Mouse (Mus musculus): Measurements from ENCODE around the gene Arpp19.

Gene Arpp19

DNA sequence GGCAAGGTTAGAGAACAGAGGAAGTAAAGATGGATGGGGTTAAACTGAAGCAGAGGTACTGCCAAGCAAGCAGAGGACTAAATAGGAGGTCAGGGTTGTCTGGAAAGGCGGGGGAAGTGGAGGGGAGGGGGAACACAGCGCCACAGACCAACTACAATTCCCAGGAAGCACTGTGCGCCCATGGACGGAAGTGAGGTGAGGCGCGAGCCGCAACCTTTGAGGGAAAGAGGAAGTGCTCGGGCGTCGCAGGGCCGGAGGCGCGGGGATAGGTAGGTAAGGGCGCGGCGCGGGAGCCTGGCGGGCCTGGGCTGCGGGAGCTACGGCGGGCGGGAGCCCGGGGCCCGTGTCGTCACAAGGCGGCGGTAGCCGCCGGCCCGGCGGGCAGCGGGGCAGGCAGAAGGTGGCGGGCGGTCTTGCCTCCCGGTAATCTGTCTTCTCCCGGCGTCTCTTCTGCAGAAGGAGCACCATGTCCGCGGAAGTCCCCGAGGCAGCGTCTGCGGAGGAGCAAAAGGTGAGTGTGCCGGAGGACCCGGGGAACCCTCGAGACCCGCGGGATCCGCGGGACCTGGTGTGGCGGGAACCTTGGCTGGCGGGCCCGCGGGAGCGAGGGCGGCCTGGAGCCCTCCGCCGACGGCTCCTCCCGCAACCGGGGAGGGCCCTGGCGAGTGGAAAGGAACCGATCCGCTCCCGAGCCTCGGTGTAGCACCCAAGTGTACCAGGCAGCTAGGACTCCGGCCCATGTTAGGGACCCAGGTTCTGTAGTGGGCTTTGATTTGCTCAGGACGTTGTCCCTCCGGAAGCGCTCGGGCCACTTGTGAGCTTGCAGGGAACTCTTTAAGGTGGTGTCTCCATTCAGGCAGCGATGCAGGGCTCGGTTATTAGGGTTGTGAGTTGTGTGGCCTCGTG is at the start of gene Arpp19:
TSS of gene Arpp19 (plus strand) at position 164 of the 906 bp plus-strand sequence.
- DNase-seq, result peak; percentile 86 to 88

DNA sequence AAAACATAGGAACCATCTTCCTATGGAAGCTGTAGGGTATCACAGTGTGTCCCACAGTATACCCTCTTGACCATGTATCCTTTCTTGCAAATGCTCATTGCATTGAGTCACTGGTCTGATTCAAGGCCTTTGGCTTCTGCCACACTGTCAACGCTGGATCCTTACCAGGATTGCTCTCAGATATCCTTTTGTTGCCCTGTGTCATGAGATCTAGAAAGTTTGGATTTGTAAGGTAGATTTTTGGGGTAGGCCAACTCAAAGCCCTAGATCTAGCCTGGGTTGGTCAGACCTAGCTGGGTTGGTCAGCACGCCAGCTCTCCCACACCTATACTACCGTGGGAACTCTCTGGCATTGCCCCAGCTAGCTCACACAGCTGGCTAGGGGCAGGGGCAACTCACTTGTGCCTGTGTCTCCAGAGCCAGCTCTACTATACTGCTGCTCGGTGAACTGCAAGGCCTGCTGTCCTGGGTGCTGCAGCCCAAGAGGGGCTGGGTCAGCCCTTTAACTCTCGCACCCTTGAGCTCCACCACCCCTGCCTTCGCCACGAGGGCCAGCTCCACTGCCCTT is 48.4 kb upstream of the Arpp19 start:
- DNase-seq, result no peak

- no peak for DNase-seq
These were observed 47.4 kb upstream of the Arpp19 start for GRCm38 (mm10) chr9:74989990-74990389.

- no peak for DNase-seq
These were observed 42.7 kb upstream of the Arpp19 start for GRCm38 (mm10) chr9:74994611-74995257.

- no peak for DNase-seq
These were observed 41.1 kb upstream of the Arpp19 start for GRCm38 (mm10) chr9:74996349-74996748.

GRCm38 (mm10) chr9:74997976-74998375 is 39.4 kb upstream of the Arpp19 start:
- DNase-seq, result no peak

- DNase-seq, result no peak
These were observed 36.4 kb upstream of the Arpp19 start for GRCm38 (mm10) chr9:75001006-75001405.

DNA sequence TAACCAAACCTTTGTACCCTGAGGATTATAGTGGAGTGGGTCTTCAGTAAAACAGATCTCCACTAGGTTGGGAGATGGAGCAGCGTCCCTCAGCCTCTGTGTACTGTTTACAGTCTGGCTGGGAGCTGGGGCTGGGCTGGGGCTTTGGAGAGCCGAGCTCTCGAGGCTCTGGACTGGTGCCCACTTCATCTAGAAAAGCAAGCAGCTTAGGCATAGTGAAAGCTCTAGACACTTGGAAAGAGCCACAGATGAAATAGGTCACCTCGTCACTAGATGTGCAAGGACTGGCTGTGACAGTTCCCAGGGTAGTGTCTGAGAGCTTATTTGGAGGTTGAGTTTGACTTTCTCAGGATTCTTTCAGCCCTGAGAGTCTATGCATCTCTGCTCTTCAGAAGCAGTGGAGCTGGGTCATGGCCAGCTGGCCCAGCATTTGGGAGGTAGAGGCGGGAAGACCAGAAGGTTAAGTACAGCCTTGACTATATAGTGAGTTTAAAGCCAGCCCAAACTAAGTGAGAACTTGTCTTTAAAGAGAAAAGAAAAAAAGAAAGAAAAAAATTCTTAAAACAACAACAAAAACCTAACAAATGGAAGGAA is 35.7 kb upstream of the Arpp19 start:
- peak; percentile 71 to 75 for DNase-seq

DNA sequence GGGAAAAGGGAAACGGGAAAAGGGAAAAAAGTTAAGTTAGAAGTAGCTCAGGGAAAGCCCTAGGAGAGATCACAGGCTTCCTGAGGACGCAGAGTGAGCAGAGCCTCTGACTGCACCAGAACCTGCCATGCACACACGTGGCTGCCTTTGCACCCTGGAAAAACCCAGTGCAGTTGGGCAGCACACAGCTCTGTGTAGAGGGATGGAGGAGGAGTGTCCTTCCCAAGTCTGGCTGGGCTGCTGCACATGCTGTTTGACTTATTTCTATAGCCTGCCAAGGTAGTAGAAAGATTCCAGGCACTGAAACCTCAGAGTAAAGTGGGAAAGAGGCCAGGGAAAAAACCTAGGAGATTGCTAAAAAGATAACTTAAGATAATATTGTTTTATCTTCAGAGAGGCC is 35.2 kb upstream of the Arpp19 start:
- DNase-seq, result no peak

DNA sequence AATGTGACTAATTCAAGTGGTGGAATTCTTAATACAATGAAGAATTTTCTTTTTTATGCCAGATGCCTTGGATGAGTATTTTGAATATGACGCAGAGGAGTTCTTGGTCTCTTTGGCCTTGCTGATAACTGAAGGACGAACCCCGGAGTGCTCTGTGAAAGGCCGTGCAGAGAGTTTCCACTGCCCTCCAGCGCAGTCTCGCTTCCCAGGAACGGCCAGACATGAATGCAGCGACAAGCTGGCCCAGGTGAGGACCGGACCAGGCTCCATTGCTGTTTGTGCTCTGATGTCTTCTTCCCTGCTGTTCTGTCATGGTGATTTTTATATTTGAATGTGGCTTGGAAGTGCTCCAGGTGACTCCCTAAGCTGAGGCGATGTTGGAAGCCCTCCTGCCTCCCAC is 33.2 kb upstream of the Arpp19 start:
- DNase-seq, result no peak

GRCm38 (mm10) chr9:75016591-75016990 is 20.8 kb upstream of the Arpp19 start:
- no peak for DNase-seq

GRCm38 (mm10) chr9:75019181-75019580 is 18.2 kb upstream of the Arpp19 start:
- no peak for DNase-seq

GRCm38 (mm10) chr9:75019592-75019991 is 17.8 kb upstream of the Arpp19 start:
- no peak for DNase-seq

- DNase-seq, result no peak
These were observed 16.9 kb upstream of the Arpp19 start for GRCm38 (mm10) chr9:75020561-75020960.

GRCm38 (mm10) chr9:75022546-75022945 is 14.9 kb upstream of the Arpp19 start:
- no peak for DNase-seq

DNA sequence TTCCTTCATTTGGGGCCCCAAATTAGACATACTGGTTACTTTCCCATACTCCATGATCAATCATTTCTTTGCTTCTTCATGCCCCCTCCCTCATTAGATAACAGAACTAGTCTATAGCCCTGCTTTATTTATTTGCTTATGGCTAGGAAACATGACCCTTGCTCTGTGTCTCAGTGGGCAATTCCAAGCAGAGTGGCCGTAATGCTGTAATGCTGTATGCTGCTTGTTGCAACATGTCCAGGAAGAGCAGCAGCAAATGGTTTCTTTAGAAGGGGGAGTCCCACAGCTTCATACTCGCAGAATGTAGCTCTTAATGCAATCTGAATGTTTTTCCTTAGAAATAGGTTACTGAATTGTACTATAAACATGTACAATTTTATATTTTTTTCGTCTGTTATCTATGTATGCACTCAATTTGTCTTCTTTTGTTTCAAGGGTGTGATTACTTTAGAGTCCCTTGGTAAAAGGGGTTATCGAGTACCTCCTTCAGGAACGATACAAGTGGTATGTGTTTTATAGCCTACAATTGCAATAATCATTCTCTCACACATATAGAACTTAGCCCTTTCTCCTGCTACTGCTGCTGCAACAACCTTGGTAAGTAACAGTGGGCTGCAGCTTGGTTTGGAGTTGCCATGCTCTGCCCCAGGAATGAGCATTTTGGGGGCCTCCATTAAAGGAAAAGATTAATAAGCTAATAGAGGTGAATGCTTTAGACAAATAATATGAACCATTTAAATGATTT is 14.1 kb upstream of the Arpp19 start:
- DNase-seq, result no peak

DNA sequence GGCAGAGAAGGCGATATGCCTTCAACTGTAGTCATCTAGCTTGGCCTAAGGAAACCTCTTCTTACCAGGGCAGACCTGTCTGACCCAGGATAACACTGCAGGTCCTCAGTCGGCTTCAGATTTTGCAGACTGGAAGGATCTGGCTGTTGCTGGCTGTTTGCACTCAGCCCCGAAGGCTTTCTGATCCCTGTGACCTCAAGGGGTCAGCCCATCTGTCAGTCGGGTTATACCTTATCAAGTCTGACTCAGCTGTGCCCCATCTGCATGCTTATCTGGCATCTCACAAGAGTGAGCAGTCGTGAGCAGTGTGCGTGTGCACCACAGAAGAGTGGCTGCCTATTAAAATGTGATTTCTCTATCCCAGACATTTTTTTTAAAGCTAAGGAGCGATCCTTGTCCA is 13.3 kb upstream of the Arpp19 start:
- DNase-seq, result no peak

GRCm38 (mm10) chr9:75025689-75026088 is 11.7 kb upstream of the Arpp19 start:
- DNase-seq, result no peak

- no peak for DNase-seq
These were observed 5.0 kb upstream of the Arpp19 start for GRCm38 (mm10) chr9:75032408-75032807.

DNA sequence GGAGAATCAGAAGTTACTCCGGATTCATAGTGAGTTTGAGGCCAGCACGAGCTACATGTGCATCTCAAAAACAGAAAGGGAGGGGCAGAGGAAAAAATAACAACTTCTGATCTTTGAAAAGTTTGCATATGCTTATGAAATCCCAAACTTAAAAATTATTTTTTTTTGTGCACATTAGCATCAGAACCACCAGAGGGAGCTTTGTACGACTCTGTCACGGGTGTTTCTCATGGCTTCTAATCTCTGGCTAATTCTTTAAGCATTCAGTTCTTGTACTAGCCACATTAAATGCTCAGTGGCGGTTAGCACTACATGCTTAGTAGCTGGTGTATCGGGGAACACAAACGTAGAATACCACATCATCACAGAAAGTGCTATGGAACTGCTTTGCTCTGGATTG is 4.3 kb upstream of the Arpp19 start:
- DNase-seq, result no peak

DNA sequence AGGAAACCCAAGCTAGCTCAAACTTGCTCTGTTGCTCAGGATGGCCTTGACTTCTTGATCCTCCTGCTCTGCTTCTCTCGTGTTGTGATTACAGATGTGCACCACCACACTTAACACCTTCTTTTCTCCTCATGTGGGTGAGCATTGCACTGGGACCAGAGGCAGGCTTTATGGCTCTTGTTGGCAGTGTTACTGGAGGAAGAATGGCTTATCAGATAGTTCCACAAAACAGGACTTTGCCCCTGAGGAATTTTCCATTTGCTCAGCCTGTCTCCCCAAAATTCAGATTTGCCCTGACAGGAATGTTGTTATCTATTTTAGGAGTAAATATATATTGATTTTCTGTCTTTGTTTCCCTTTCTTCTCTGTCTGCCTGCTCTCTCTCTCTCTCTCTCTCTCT is 2.7 kb upstream of the Arpp19 start:
- no peak for DNase-seq

DNA sequence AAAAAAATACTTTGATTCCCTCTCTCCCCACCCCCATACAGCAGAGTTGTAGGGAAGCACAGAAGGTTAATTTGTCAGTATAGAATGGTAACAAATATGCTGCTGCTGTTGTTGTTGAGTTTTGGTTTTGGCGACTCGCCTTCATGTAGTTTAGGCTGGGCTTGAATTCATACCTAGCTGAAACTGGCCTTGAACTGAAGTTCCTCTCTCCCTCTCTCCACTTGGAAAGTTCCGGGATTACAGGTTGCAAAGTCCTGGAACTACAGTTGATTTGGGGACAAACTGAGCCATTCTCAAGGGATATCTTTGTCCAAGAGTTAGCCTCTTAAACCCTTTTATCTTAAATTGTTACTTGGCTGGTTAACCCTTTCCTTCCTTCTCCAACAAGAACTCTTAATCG is 1.5 kb upstream of the Arpp19 start:
- DNase-seq, result no peak

DNA sequence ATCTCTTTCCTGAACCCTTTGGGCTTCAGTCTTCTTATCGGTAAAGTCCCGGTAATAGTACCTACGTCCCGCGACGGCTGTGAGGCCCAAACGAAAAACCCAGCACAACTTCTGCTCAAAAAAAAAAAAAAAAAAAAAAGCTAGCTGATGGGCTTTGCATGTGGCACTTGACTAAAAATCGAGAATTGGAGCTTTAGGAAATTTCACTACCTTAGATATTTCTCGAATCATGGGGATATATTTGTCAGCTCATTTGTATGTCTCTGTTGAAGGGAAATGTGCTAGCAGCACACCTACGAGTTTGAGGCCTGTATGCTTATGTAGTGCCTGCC is 909 bp downstream of the Arpp19 start:
- no peak for DNase-seq

Data from cerebellum, postnatal 14 days (tissue).